Mouse (Mus musculus): Measurements from ENCODE around the gene B3galt5. TPM values are rescaled to one million over a fixed set of nuclear protein-coding genes. Genes with fewer than 3 reads are reported as not detected.
A peak's percentile ranks its signal among the peaks of the same experiment; 100 is the strongest.

The B3galt5 gene
- 4.9 and 6.3 TPM in 2 replicates for polyA plus RNA-seq (2015; fragmentation: Nextera tagmentation; extraction: Ambion mirVana)

DNA sequence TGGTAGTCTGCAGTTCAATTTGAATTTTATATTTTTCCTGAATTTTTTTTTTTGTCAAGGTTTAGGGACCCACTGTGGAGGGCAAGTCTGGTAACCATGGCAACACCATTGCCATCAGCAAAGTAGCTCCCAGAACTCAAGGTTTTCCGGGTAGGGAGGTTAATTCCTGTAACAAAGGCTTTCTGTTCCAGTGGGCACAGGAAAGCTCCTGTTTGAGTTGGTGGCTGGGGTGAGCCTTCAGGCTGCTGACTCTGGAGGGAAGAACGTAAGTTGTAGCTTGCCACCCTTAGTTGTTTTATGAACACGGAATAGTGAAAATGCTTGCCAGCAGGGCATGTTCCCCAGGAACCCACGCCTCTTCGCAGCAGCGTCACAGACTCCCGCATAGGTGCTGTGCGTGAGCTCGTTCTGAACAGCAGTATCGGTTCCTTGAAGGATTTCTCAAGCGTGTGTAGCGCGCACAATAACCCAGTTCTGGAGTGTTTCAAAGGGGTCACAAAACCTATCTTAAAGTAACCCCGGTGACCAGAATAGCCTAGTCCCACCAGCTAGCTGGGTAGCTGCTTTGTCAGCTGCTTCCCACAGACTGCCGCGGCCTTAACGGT lies at the start of gene B3galt5:
TSS of gene B3galt5 (plus strand) at position 436 of the 605 bp plus-strand sequence.
- Histone ChIP-seq H3K4me1 (replicated peaks) (peaks cover 7% of the 10 kb centered on the region; the same call in 1 of the 2 replicates), H3K27me3 (no peaks in the 10 kb centered on the region), H3K4me2 (peak within 1 kb of the TSS; percentile 11), H3K9ac (no peak within 1 kb of the TSS), H3K9me3 (no peaks in the 10 kb centered on the region), H3K27ac (replicated peaks) (peak within 1 kb of the TSS; percentile 64; the same call in 1 of the 2 replicates), H3K36me3 (no peaks in the 10 kb centered on the region), H3K4me3 (no peak within 1 kb of the TSS)
- 51% methylated on average over 17 of the region's 17 CpGs for WGBS
- no peak for ATAC-seq (ENCODE audit: low FRiP score, low read depth)

DNA sequence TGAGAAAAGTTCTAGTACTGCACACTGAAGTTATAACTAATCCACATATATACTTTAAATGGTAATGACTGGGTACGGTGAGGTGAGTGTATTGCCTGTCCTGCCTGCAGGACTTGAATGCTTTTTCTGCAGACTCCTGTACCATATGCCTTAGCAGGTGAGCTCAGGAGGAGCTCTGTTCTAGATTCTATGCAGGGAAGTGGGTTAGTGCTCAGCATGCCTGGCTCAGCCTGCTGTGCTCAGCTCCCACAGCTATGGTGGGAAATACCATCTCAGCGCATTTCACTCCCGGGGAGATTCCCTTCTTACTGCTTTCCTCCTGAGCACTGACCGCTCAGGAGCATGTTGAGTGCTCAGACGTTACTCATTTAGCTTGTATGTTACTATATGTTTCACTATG lies 48.0 kb upstream of the B3galt5 start:
- Histone ChIP-seq H3K4me3 (no peak overlapping the region), H3K4me1 (replicated peaks) (peaks cover 10% of the 10 kb centered on the region), H3K36me3 (no peaks in the 10 kb centered on the region), H3K27ac (replicated peaks) (no peak overlapping the region), H3K27me3 (no peaks in the 10 kb centered on the region), H3K9ac (no peak overlapping the region), H3K4me2 (no peak overlapping the region), H3K9me3 (no peaks in the 10 kb centered on the region)
- ATAC-seq (ENCODE audit: low FRiP score, low read depth), result no peak
- 83% methylated on average over 5 of the region's 5 CpGs for WGBS

DNA sequence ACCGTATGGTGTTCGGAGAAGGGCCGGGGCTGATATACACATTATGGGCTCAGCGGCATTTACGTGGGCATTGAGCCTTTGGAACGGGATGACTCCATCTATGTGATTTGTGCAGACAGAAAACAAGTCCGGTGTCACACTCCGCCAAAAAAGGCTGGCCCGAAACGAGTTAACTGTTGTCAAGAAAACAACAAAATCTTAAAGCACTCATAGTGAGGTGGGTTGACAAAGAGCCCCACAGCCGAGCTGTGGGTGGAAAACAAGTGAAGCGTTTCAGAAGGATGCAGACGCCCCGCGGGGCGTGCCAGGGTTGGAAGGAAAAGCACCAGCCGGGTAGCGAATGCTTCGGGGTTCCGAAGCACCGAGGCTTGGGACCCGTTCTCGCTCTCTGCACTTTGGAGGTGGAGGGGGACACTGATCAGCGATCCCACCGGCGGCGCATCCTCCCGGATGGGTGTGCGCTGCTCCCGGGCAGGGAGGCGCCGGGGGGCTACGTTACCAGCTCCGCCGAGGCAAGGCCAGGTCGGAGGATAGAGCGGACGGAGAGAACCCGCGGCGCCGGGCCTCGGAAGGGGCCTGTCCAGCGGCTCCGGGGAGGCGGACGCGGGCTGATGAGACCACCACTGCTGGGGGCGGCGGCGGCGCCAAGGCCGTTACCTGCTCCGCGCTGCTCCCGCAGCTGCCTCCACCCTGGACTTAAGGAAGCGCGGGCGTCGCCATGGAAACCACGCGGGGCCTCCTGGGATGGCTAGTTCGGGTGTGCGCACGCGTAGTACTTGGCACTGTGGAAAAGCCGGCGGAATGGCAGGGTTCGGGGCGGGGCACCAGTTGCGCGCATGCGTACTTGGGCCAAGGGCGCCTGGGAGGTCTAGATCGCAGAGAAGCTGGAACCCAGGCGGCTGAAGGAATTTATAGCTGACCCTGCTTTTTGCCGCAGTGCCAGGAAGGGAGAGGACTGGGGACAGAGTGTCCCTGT lies 43.8 kb upstream of the B3galt5 start, which contains the start of gene Lca5l:
TSS of gene Lca5l (minus strand) at position 741 of the 976 bp plus-strand sequence.
- peak within 1 kb of the TSS; percentile 65 for H3K4me2 ChIP-seq
- under 1% methylated on average over 77 of the region's 77 CpGs for WGBS
- peak within 1 kb of the TSS; percentile 83 for H3K4me3 ChIP-seq
- no peaks in the 10 kb centered on the region for H3K36me3 ChIP-seq
- peak within 1 kb of the TSS; percentile 86 for H3K27ac ChIP-seq (replicated peaks)
- no peaks in the 10 kb centered on the region for H3K27me3 ChIP-seq
- peak; percentile 98 for ATAC-seq (ENCODE audit: low FRiP score, low read depth)
- H3K9ac ChIP-seq, result peak within 1 kb of the TSS; percentile 88
- no peaks in the 10 kb centered on the region for H3K9me3 ChIP-seq
- H3K4me1 ChIP-seq (replicated peaks), result peaks cover 12% of the 10 kb centered on the region

DNA sequence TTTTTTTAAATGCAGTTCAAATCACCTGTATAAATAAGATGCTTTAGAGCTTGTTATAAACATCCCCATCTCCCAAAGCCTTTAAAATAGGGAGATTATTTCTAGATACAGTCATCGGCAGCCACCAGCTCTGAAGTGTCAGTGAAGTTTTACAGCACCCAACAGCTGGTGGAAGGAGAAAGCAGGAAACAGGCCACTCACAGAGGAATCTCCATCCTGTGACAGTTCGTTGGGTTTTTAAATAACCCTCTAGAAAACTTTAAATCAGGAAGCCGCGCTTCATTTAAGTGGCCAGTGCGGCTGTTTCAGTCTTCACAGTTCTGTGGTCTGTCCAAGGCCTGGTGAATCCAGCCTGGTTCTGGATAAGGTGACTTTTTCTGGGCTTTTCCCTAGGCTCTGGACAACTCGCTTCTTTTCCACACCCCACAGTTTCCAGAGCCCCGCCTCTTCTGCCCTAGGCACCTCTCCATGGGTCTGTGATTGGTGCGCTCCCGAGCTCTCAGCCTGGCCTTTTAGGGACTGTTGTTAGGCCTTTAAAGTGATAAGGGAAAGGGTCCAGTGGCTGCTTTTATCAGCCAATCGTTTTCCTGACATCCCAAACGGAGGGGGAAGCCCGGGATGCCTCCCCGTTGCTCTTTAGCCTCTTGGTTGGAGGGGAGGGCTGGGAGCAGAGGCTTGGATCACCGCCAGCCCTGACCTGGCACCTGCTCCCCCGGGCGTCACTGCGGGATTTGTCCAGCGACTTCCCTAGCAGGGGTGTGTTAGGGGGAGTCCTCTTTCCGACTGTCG lies 35.5 kb upstream of the B3galt5 start, which contains the start of gene Sh3bgr:
TSS of gene Sh3bgr (plus strand) at position 538 of the 789 bp plus-strand sequence.
- H3K36me3 ChIP-seq, result no peaks in the 10 kb centered on the region
- no peaks in the 10 kb centered on the region for H3K9me3 ChIP-seq
- 12% methylated on average over 20 of the region's 20 CpGs for WGBS
- ATAC-seq (ENCODE audit: low FRiP score, low read depth), result peak; percentile 48; the same call in 1 of the 2 replicates
- H3K4me3 ChIP-seq, result peak within 1 kb of the TSS; percentile 15
- H3K27ac ChIP-seq (replicated peaks), result 0 out of 2 replicates have a peak within 1 kb of the TSS, but pooled peaks have one; percentile 16
- no peaks in the 10 kb centered on the region for H3K27me3 ChIP-seq
- peaks cover 12% of the 10 kb centered on the region; the same call in 1 of the 2 replicates for H3K4me1 ChIP-seq (replicated peaks)
- H3K4me2 ChIP-seq, result peak within 1 kb of the TSS; percentile 49
- no peak within 1 kb of the TSS for H3K9ac ChIP-seq

DNA sequence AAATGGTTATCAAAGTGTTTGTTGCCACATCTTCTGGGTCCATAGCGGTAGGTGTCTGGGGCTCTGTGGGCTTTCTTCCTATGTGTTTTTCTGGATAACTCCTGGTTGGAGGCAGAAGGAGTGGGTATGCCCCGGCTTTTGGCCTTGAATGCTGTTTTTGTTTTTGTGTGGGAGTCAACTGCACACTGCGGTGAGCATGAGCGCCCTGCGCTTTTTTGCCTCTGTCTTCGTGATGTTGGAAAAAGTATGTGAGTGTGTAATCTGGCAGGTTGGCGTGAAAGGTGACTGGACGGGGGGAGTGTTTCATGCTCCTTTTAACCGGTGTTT lies 34.9 kb upstream of the B3galt5 start:
- H3K27ac ChIP-seq (replicated peaks), result no peak overlapping the region
- 37% methylated on average over 9 of the region's 9 CpGs for WGBS
- peak overlapping the region; percentile 49 for H3K4me2 ChIP-seq
- no peak overlapping the region for H3K9ac ChIP-seq
- no peaks in the 10 kb centered on the region for H3K27me3 ChIP-seq
- H3K36me3 ChIP-seq, result no peaks in the 10 kb centered on the region
- H3K9me3 ChIP-seq, result no peaks in the 10 kb centered on the region
- H3K4me1 ChIP-seq (replicated peaks), result peaks cover 12% of the 10 kb centered on the region; the same call in 1 of the 2 replicates
- ATAC-seq (ENCODE audit: low FRiP score, low read depth), result no peak
- peak overlapping the region; percentile 15 for H3K4me3 ChIP-seq

DNA sequence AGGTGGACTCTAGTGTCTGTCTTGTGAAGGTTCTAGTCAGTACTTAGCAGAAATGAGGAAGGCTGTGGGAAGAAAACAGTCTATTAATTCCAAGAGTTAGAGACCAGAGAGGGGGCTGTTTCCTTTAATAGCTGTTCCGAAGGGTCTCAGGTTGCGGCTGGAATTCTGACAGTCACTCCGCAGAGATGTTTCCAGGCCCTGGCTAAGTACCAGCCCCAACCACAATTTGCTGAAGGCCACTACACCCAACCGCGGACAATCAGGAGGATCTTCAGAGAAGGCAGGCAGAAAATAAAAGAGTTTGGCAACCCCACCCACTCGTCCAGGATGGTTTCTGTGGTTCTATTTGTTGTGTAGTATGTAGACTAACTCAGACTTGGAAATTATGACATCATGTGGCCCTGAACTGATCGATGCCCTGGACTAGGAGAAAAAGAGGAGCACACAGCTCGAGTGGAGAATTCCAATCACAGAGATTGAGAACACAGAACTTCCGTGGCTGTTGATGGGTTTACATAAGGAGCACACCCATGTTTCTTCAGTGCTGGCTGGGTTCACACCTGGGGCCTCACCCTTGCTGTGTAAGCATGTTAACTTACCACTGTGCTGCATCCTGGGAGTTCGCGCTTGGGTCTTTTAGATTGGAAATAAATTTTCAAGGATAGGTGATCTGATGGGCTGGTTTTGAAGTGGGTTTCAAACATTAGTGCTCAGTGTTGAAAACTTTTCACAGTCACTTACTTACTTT lies 33.9 kb upstream of the B3galt5 start:
- Histone ChIP-seq H3K4me3 (no peak overlapping the region), H3K27ac (replicated peaks) (no peak overlapping the region), H3K27me3 (no peaks in the 10 kb centered on the region), H3K4me1 (replicated peaks) (peaks cover 12% of the 10 kb centered on the region; the same call in 1 of the 2 replicates), H3K9ac (no peak overlapping the region), H3K9me3 (no peaks in the 10 kb centered on the region), H3K4me2 (no peak overlapping the region), H3K36me3 (no peaks in the 10 kb centered on the region)
- WGBS, result 86% methylated on average over 11 of the region's 11 CpGs
- no peak for ATAC-seq (ENCODE audit: low FRiP score, low read depth)

- Histone ChIP-seq H3K36me3 (no peaks in the 10 kb centered on the region), H3K9me3 (no peaks in the 10 kb centered on the region), H3K4me2 (no peak overlapping the region), H3K4me1 (replicated peaks) (no peaks in the 10 kb centered on the region), H3K27me3 (no peaks in the 10 kb centered on the region), H3K4me3 (no peak overlapping the region), H3K27ac (replicated peaks) (no peak overlapping the region), H3K9ac (no peak overlapping the region)
- ATAC-seq (ENCODE audit: low FRiP score, low read depth), result no peak
- 78% methylated on average over 10 of the region's 10 CpGs for WGBS
Observed at GRCm38 (mm10) chr16:96209789-96210188, 25.8 kb upstream of the B3galt5 start.

GRCm38 (mm10) chr16:96210856-96211255 lies 24.7 kb upstream of the B3galt5 start:
- no peaks in the 10 kb centered on the region for H3K27me3 ChIP-seq
- no peak overlapping the region for H3K27ac ChIP-seq (replicated peaks)
- ATAC-seq (ENCODE audit: low FRiP score, low read depth), result no peak
- no peaks in the 10 kb centered on the region for H3K36me3 ChIP-seq
- 90% methylated on average over 7 of the region's 7 CpGs for WGBS
- H3K4me2 ChIP-seq, result no peak overlapping the region
- H3K9me3 ChIP-seq, result no peaks in the 10 kb centered on the region
- no peaks in the 10 kb centered on the region for H3K4me1 ChIP-seq (replicated peaks)
- no peak overlapping the region for H3K4me3 ChIP-seq
- no peak overlapping the region for H3K9ac ChIP-seq

- Histone ChIP-seq H3K27ac (replicated peaks) (no peak overlapping the region), H3K9ac (no peak overlapping the region), H3K4me1 (replicated peaks) (no peaks in the 10 kb centered on the region), H3K36me3 (no peaks in the 10 kb centered on the region), H3K27me3 (no peaks in the 10 kb centered on the region), H3K9me3 (no peaks in the 10 kb centered on the region), H3K4me2 (no peak overlapping the region), H3K4me3 (no peak overlapping the region)
- WGBS, result 96% methylated on average over 4 of the region's 4 CpGs
- ATAC-seq (ENCODE audit: low FRiP score, low read depth), result no peak
Observed at GRCm38 (mm10) chr16:96213027-96213426, 22.6 kb upstream of the B3galt5 start.

- 72% methylated on average over 5 of the region's 5 CpGs for WGBS
Observed at GRCm38 (mm10) chr16:96221491-96221890, 14.1 kb upstream of the B3galt5 start.

DNA sequence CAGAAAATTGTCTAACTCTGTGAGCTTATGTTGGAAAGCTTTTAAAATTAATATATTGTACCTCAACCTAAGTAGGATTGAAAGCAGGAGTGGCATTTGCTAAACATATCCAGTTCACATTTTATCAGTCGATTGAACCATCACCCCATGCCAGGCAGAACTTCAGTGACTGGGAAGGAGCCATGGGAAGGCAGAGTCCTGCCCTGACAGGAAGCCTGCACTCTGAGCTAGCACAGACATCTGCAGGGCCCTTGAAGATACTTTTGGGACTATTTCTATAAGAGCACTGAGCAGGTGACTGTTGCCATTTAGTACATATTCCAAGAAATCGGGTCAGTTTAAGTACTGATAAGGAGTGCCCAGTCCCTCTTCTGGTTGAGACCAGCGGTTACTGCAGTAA lies 13.6 kb upstream of the B3galt5 start:
- no peaks in the 10 kb centered on the region for H3K4me1 ChIP-seq (replicated peaks)
- no peak for ATAC-seq (ENCODE audit: low FRiP score, low read depth)
- WGBS, result 93% methylated on average over 3 of the region's 3 CpGs
- H3K27ac ChIP-seq (replicated peaks), result no peak overlapping the region
- H3K4me3 ChIP-seq, result no peak overlapping the region
- no peaks in the 10 kb centered on the region for H3K36me3 ChIP-seq
- no peaks in the 10 kb centered on the region for H3K27me3 ChIP-seq
- no peak overlapping the region for H3K9ac ChIP-seq
- H3K9me3 ChIP-seq, result no peaks in the 10 kb centered on the region
- H3K4me2 ChIP-seq, result no peak overlapping the region

More at GRCm38 (mm10) chr16:96221491-96221890, 14.1 kb upstream of the B3galt5 start:
- H3K4me3 ChIP-seq, result no peak overlapping the region
- H3K9ac ChIP-seq, result no peak overlapping the region
- H3K27me3 ChIP-seq, result no peaks in the 10 kb centered on the region
- no peaks in the 10 kb centered on the region for H3K9me3 ChIP-seq
- H3K4me1 ChIP-seq (replicated peaks), result no peaks in the 10 kb centered on the region
- H3K27ac ChIP-seq (replicated peaks), result no peak overlapping the region
- no peaks in the 10 kb centered on the region for H3K36me3 ChIP-seq
- ATAC-seq (ENCODE audit: low FRiP score, low read depth), result no peak
- no peak overlapping the region for H3K4me2 ChIP-seq

Measured in hindbrain, embryonic 15.5 days (tissue).